Mouse (Mus musculus): Measurements from ENCODE around the gene Nexmif.

DNA sequence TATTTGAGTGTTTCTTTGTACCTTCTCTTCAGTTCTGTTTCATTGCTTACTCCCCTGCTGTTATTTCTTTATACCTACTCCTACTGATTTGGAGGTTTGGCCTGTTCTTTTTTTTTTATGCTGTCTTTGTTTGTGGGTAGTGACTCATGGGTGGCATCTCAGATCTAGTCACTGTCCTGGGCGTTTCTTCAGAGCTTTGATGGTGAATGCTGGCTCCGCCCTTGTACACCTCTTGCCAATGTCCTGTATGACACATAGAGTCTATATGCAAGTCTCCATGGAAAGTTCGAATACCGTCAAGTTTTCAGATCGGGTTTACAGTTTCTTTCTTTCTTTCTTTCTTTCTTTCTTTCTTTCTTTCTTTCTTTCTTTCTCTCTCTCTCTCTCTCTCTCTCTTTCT lies 167.1 kb downstream of the Nexmif start:
- TF ChIP-seq CTCF (IDR thresholded peaks at IDR 0.05; ENCODE audit: low read depth, low read length) (no peak), POLR2A (IDR thresholded peaks at IDR 0.05; ENCODE audit: borderline replicate concordance, low read depth, low read length) (no peak)
